Mouse (Mus musculus): Measurements from ENCODE around the gene Bricd5.
A peak's percentile ranks its signal among the peaks of the same experiment; 100 is the strongest.

Gene Bricd5

GRCm38 (mm10) chr17:24462932-24463331, 10.8 kb upstream of the Bricd5 start:
- DNase-seq (ENCODE audit: low spot score in 2 of 2), result no peak

- DNase-seq (ENCODE audit: low spot score in 2 of 2), result no peak
Observed at GRCm38 (mm10) chr17:24463374-24464133, 10.1 kb upstream of the Bricd5 start.

GRCm38 (mm10) chr17:24468636-24469246, 4.9 kb upstream of the Bricd5 start:
- no peak for DNase-seq (ENCODE audit: low spot score in 2 of 2)

GRCm38 (mm10) chr17:24469336-24469909, 4.3 kb upstream of the Bricd5 start:
- no peak for DNase-seq (ENCODE audit: low spot score in 2 of 2)

GRCm38 (mm10) chr17:24469910-24470602, 3.6 kb upstream of the Bricd5 start, which contains the start of the genes E4f1 and Pgp:
Gene E4f1, minus strand, starts transcription at chr17:24470313.
Gene Pgp, plus strand, starts transcription at chr17:24470392.
- peak; percentile 94 to 98 for DNase-seq (ENCODE audit: low spot score in 2 of 2)

- peak; percentile 25 to 36 for DNase-seq (ENCODE audit: low spot score in 2 of 2)
Observed at GRCm38 (mm10) chr17:24470701-24471527, 2.8 kb upstream of the Bricd5 start.

GRCm38 (mm10) chr17:24472512-24472911, 1.2 kb upstream of the Bricd5 start:
- no peak for DNase-seq (ENCODE audit: low spot score in 2 of 2)

- DNase-seq (ENCODE audit: low spot score in 2 of 2), result no peak
Observed at GRCm38 (mm10) chr17:24474557-24474956, 873 bp downstream of the Bricd5 start.

GRCm38 (mm10) chr17:24475586-24475985, 1.9 kb downstream of the Bricd5 start:
- no peak for DNase-seq (ENCODE audit: low spot score in 2 of 2)

GRCm38 (mm10) chr17:24476022-24476776, 2.5 kb downstream of the Bricd5 start:
- no peak for DNase-seq (ENCODE audit: low spot score in 2 of 2)

- DNase-seq (ENCODE audit: low spot score in 2 of 2), result no peak
Observed at GRCm38 (mm10) chr17:24477053-24477984, 3.6 kb downstream of the Bricd5 start.

- DNase-seq (ENCODE audit: low spot score in 2 of 2), result no peak
Observed at GRCm38 (mm10) chr17:24477985-24478600, 4.4 kb downstream of the Bricd5 start.

GRCm38 (mm10) chr17:24478663-24479380, 5.1 kb downstream of the Bricd5 start, which contains the start of gene Mlst8:
Gene Mlst8, minus strand, starts transcription at chr17:24479078.
- peak; percentile 96 to 98 for DNase-seq (ENCODE audit: low spot score in 2 of 2)

- DNase-seq (ENCODE audit: low spot score in 2 of 2), result no peak
Observed at GRCm38 (mm10) chr17:24479431-24479830, 5.7 kb downstream of the Bricd5 start.

GRCm38 (mm10) chr17:24480201-24480826, 6.6 kb downstream of the Bricd5 start:
- no peak for DNase-seq (ENCODE audit: low spot score in 2 of 2)

- no peak for DNase-seq (ENCODE audit: low spot score in 2 of 2)
Observed at GRCm38 (mm10) chr17:24481027-24481815, 7.5 kb downstream of the Bricd5 start.

- DNase-seq (ENCODE audit: low spot score in 2 of 2), result no peak
Observed at GRCm38 (mm10) chr17:24483495-24483894, 9.8 kb downstream of the Bricd5 start.

All from spleen, postnatal 14 days (tissue).